Comparison of ENCODE assay signal across 12 mouse cellular contexts in the genomic region with DNA sequence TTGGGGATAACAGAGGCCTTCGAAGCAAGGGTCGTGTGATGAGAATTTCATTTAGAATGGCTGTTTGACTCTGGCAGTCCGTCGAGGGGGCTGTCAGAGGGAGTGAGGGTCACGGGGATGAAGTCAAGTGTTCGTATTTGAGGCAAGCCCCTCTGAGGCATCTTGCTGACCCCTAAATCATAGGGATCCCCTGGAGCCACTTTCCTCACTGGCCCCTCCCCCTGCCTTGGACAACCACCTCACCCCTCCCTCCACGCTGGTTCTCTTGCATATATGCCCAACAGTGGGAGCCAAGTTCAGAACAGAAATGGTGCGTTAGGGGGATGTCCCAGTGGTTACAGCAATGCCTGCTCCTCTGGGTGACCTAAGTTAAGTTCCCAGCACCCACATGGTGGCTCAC.
"Had no signal": no experiment of that assay in that cellular context is flagged by ENCODE, and none has a peak within 500 bp of the region (broad histone marks: within the 10 kb centered on the region; RNA-seq: fewer than 3 reads in every experiment).

No protein-coding gene starts in this region.

- DNase-seq: left cerebral cortex, postnatal 4 days; liver; liver, embryonic 13.5 days; liver, postnatal 0 days; lung, adult 18-20 months; lung, adult 2 months; lung, embryonic 14.5 days; lung, postnatal 10 days; lung, postnatal 14 days; lung, postnatal 36 days; lung, postnatal 4 days; midbrain, embryonic 14.5 days had no signal
